Mouse (Mus musculus) E14TG2a.4 (cell line): ENCODE data around the gene 2900026A02Rik.
"Not testable (repeated sequence)": the region's sequence is repeated elsewhere in the genome, so short reads cannot be mapped to it uniquely, and the experiment has no call there.

Source experiments
- H3K27me3 ChIP-seq: 2 replicates; pipeline ENCODE4 v1.6.1; 2014; ENCODE audit warnings: low read length, control low read depth; ENCODE audit not compliant: insufficient read depth
- H3K36me3 ChIP-seq: 2 replicates; pipeline ENCODE4 v1.6.1; 2014; ENCODE audit warnings: low read length, control low read depth; ENCODE audit not compliant: insufficient read depth
- H3K4me1 ChIP-seq: replicated peaks from 2 replicates; pipeline ENCODE4 v1.6.1; 2014; ENCODE audit warnings: low read depth, low read length, control low read depth
- H3K4me3 ChIP-seq: replicated peaks from 2 replicates; pipeline ENCODE4 v1.5.1; 2014; ENCODE audit warnings: mild to moderate bottlenecking, low read length
- H3K9me3 ChIP-seq: 2 replicates; pipeline ENCODE4 v1.6.1; 2014; ENCODE audit warnings: low read length, control low read depth
- CTCF ChIP-seq: conservative IDR thresholded peaks from 2 replicates; pipeline ENCODE4 v1.5.1; 2014; ENCODE audit warnings: low read length
- NANOG ChIP-seq: IDR thresholded peaks from 2 replicates; pipeline ENCODE4 v1.6.1; 2014; ENCODE audit warnings: borderline replicate concordance, low read length, mixed read lengths
- POU5F1 ChIP-seq: IDR thresholded peaks from 2 replicates; pipeline ENCODE4 v1.6.1; 2014; ENCODE audit warnings: low read length, borderline replicate concordance

Gene 2900026A02Rik

GRCm38 (mm10) chr5:113113120-113113519 lies 107.9 kb downstream of the 2900026A02Rik start:
- no peak for TF ChIP-seq POU5F1
- TF ChIP-seq CTCF: no peak
- TF ChIP-seq NANOG: no peak
- no peaks in the 10 kb centered on the region for H3K27me3 ChIP-seq
- H3K4me1 ChIP-seq: peaks cover 72% of the 10 kb centered on the region
- H3K4me3 ChIP-seq: 0 out of 2 replicates have a peak overlapping the region, but pooled peaks have one; percentile 13
- no peaks in the 10 kb centered on the region for H3K36me3 ChIP-seq
- no peaks in the 10 kb centered on the region for H3K9me3 ChIP-seq

GRCm38 (mm10) chr5:113111336-113111735 lies 109.7 kb downstream of the 2900026A02Rik start:
- no peaks in the 10 kb centered on the region for H3K27me3 ChIP-seq
- no peak overlapping the region for H3K4me3 ChIP-seq
- H3K4me1 ChIP-seq: peaks cover 72% of the 10 kb centered on the region
- H3K9me3 ChIP-seq: no peaks in the 10 kb centered on the region
- no peak for TF ChIP-seq NANOG
- no peak for TF ChIP-seq CTCF
- no peak for TF ChIP-seq POU5F1
- H3K36me3 ChIP-seq: no peaks in the 10 kb centered on the region

DNA sequence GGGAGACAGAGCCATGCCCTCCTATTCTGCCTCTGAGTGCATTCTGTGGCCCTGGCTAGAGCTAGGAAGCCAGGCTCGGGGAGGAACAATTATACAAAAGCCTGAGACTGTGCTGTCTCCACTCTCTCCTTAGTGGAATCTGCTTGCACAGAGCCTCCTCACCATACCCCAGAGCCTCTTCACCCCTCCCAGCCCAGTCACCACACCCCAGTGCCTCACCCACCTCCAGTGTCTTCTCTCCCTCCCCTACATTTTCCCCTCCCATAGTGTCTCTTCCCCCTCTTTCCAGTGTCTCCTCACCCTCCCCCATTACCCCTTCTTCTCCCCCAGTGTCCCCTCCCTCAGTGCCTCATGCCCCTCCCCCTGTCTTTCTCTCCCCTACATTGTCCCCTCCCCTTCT lies 110.1 kb downstream of the 2900026A02Rik start:
- Histone ChIP-seq H3K4me1 (peaks cover 68% of the 10 kb centered on the region), H3K36me3 (no peaks in the 10 kb centered on the region)
- TF ChIP-seq POU5F1 (no peak), NANOG (no peak), CTCF (no peak)

GRCm38 (mm10) chr5:113109651-113110050 lies 111.4 kb downstream of the 2900026A02Rik start:
- not testable (repeated sequence) for H3K36me3 ChIP-seq, H3K27me3 ChIP-seq, H3K9me3 ChIP-seq, H3K4me3 ChIP-seq
- TF ChIP-seq CTCF: peak; percentile 29; the same call in 1 of the 2 replicates
- H3K4me1 ChIP-seq: peaks cover 62% of the 10 kb centered on the region

More for the DNA sequence above, 110.1 kb downstream of the 2900026A02Rik start:
- 0 out of 2 replicates have a peak overlapping the region, but pooled peaks have one; percentile 20 for H3K4me3 ChIP-seq
- H3K27me3 ChIP-seq: no peaks in the 10 kb centered on the region
- H3K9me3 ChIP-seq: no peaks in the 10 kb centered on the region

DNA sequence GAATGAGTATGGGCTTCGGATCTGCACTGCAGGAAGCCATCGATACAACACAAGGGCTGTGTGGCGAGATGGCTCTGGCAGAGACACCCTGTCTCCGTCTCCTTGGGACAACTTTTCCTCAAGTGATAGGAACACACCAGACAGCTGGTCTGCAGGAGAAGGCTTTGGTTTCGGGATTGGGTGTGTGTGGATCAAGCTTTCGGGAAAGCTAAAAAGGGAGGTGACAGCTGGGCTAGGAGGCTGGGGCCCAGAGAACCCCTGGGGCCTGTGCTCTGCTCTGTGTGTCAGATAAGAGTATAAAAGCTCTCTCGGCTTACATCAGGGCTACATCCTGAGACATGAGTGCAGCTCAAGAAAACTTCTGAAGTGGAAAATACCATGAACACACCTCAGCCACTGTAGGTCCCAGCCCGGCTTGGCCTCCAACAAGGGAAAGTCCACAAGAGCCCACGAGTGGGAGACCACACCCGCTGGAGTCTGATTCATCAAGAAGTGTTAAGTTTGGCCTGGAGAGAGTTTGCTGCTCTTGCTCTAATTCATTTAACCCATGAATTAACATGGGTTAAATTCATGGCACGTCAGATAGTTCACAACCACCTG lies 112.8 kb downstream of the 2900026A02Rik start:
- H3K36me3 ChIP-seq: no peaks in the 10 kb centered on the region
- TF ChIP-seq NANOG: no peak
- no peak for TF ChIP-seq POU5F1
- TF ChIP-seq CTCF: no peak; the same call in 1 of the 2 replicates
- H3K27me3 ChIP-seq: no peaks in the 10 kb centered on the region
- H3K4me3 ChIP-seq: no peak overlapping the region
- H3K9me3 ChIP-seq: no peaks in the 10 kb centered on the region
- peaks cover 51% of the 10 kb centered on the region for H3K4me1 ChIP-seq

- no peak overlapping the region for H3K4me3 ChIP-seq
- peaks cover 46% of the 10 kb centered on the region for H3K4me1 ChIP-seq
Measured at GRCm38 (mm10) chr5:113107709-113108108, 113.3 kb downstream of the 2900026A02Rik start.

GRCm38 (mm10) chr5:113106594-113106993 lies 114.4 kb downstream of the 2900026A02Rik start:
- no peak for TF ChIP-seq NANOG
- TF ChIP-seq CTCF: no peak
- no peaks in the 10 kb centered on the region for H3K36me3 ChIP-seq

More at GRCm38 (mm10) chr5:113107709-113108108, 113.3 kb downstream of the 2900026A02Rik start:
- TF ChIP-seq NANOG (no peak), CTCF (no peak)
- no peaks in the 10 kb centered on the region for H3K36me3 ChIP-seq
- no peaks in the 10 kb centered on the region for H3K27me3 ChIP-seq
- no peaks in the 10 kb centered on the region for H3K9me3 ChIP-seq

DNA sequence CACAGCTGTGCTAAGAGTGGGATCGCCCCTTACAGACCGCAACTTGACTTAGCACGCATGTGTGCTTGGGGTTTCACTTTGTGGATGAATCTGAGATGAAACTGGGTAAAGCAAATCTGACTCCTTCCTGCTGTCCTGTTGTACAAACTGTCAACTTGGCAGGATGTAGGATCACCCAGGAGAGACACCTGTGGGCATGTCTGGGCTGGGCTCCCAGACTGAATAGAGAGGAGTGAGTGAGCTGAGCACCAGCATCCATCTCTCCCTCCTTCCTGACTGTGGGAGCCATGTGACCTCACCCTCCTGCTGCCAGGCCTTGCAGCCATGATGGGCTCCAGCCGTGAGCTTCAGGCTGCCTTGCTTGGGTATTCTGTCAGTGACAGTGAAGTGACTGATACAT lies 115.6 kb downstream of the 2900026A02Rik start:
- TF ChIP-seq CTCF: no peak
- no peak for TF ChIP-seq POU5F1
- no peak for TF ChIP-seq NANOG
- Histone ChIP-seq H3K4me1 (peaks cover 28% of the 10 kb centered on the region), H3K9me3 (no peaks in the 10 kb centered on the region), H3K36me3 (no peaks in the 10 kb centered on the region), H3K27me3 (no peaks in the 10 kb centered on the region), H3K4me3 (no peak overlapping the region)

More at GRCm38 (mm10) chr5:113106594-113106993, 114.4 kb downstream of the 2900026A02Rik start:
- no peak overlapping the region for H3K4me3 ChIP-seq
- H3K9me3 ChIP-seq: no peaks in the 10 kb centered on the region
- H3K27me3 ChIP-seq: no peaks in the 10 kb centered on the region
- H3K4me1 ChIP-seq: peaks cover 37% of the 10 kb centered on the region

GRCm38 (mm10) chr5:113105035-113105434 lies 116.0 kb downstream of the 2900026A02Rik start:
- Histone ChIP-seq H3K27me3 (no peaks in the 10 kb centered on the region), H3K36me3 (no peaks in the 10 kb centered on the region), H3K9me3 (no peaks in the 10 kb centered on the region), H3K4me3 (no peak overlapping the region), H3K4me1 (peaks cover 28% of the 10 kb centered on the region)
- TF ChIP-seq POU5F1: no peak
- no peak for TF ChIP-seq CTCF
- TF ChIP-seq NANOG: no peak
